Mouse (Mus musculus) limb, embryonic 15.5 days (tissue): ENCODE measurements around the gene Prr23a3. TPM values are rescaled to one million over a fixed set of nuclear protein-coding genes. Genes with fewer than 3 reads are reported as not detected.

Experiments
- ATAC-seq: fragments of 200-750 bp; cut with Nextera tagmentation; 2 replicates; pipeline ENCODE4 v1.8.0; 2017; ENCODE audit warnings: low read depth, moderate TSS enrichment; ENCODE audit not compliant: insufficient number of reproducible peaks, low FRiP score, low TSS enrichment
- H3K27ac ChIP-seq: fragments of 300-500 bp; sonication (generic); 2 replicates; pipeline ENCODE4 v1.5.1; 2015; ENCODE audit warnings: moderate library complexity, mild to moderate bottlenecking, inconsistent platforms
- H3K27me3 ChIP-seq: fragments of 300-500 bp; sonication (generic); 2 replicates; pipeline ENCODE4 v1.6.1; 2015; ENCODE audit warnings: inconsistent platforms
- H3K36me3 ChIP-seq: fragments of 300-500 bp; sonication (generic); 2 replicates; pipeline ENCODE4 v1.6.1; 2015; ENCODE audit warnings: inconsistent platforms
- H3K4me1 ChIP-seq: fragments of 300-500 bp; sonication (generic); 2 replicates; pipeline ENCODE4 v1.6.1; 2015; ENCODE audit warnings: inconsistent platforms
- H3K4me2 ChIP-seq: fragments of 300-500 bp; sonication (generic); 2 replicates; pipeline ENCODE4 v1.6.1; 2015; ENCODE audit warnings: mild to moderate bottlenecking, inconsistent platforms
- H3K4me3 ChIP-seq: fragments of 300-500 bp; sonication (generic); 2 replicates; pipeline ENCODE4 v1.5.1; 2015; ENCODE audit warnings: mild to moderate bottlenecking, inconsistent platforms
- H3K9ac ChIP-seq: fragments of 300-500 bp; sonication (generic); 2 replicates; pipeline ENCODE4 v1.6.1; 2015; ENCODE audit warnings: inconsistent platforms
- H3K9me3 ChIP-seq: fragments of 300-500 bp; sonication (generic); 2 replicates; pipeline ENCODE4 v1.6.1; 2016; ENCODE audit warnings: inconsistent platforms
- WGBS: fragments of 180-500 bp; shearing (Covaris S2); methylation state at CpG from one replicate; pipeline ENCODE4 v1.1.7; 2015; 5-methylcytosine and 5-hydroxymethylcytosine counted together
- polyA plus RNA-seq: library from polyadenylated mRNA; unstranded; fragments of >200 nt; fragmentation: Nextera tagmentation; extraction: Ambion mirVana; gene quantifications from 2 replicates; pipeline ENCODE4 v1.2.1, GENCODE M21; 2015

Gene Prr23a3
- polyA plus RNA-seq, 1 experiment from 2014 or later, result not detected

DNA sequence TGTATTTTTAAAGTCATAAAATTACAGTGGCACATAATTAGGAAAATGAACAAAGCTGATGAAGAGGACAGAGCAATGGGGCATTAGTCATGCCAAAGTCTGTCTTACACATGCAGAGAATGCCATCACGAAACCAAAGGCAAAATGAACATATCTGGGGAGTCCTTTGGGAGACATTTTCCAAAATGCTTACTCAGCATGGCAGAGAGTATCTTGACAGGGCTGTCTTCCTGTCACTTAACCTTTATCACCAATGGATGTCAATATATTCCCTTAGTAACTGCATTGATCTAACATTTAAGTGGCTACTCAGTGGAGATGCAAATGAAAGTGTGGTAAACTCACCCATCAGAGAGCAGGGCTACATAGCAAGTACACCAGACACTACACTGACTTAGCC is 36.9 kb downstream of the Prr23a3 start:
- no peaks in the 10 kb centered on the region for H3K9me3 ChIP-seq
- H3K9ac ChIP-seq, result no peak overlapping the region
- WGBS, result 78% methylated on average over 1 of the region's 1 CpGs
- H3K27me3 ChIP-seq, result no peaks in the 10 kb centered on the region
- no peaks in the 10 kb centered on the region for H3K4me1 ChIP-seq
- no peak overlapping the region for H3K4me3 ChIP-seq
- H3K4me2 ChIP-seq, result no peak overlapping the region
- no peaks in the 10 kb centered on the region for H3K36me3 ChIP-seq
- ATAC-seq, result no peak
- no peak overlapping the region for H3K27ac ChIP-seq

GRCm38 (mm10) chr9:98902819-98903218 is 38.3 kb downstream of the Prr23a3 start, which contains the start of gene 7420426K07Rik:
7420426K07Rik (plus strand) TSS chr9:98903119.
- Histone ChIP-seq H3K36me3 (no peaks in the 10 kb centered on the region), H3K9me3 (no peaks in the 10 kb centered on the region), H3K4me2 (no peak within 1 kb of the TSS), H3K27me3 (no peaks in the 10 kb centered on the region), H3K9ac (no peak within 1 kb of the TSS), H3K27ac (no peak within 1 kb of the TSS), H3K4me1 (no peaks in the 10 kb centered on the region), H3K4me3 (no peak within 1 kb of the TSS)
- no peak for ATAC-seq
- 89% methylated on average over 2 of the region's 2 CpGs for WGBS

Other genes starting within 250 kb of the Prr23a3 start
- gene Prr23a1, start 22.3 kb upstream of the Prr23a3 start, polyA plus RNA-seq, result not detected in 2 replicates
- gene Prr23a2, start 8.3 kb upstream of the Prr23a3 start, polyA plus RNA-seq, result not detected in 2 replicates
- gene 7420426K07Rik, start 38.4 kb downstream of the Prr23a3 start, polyA plus RNA-seq, result not detected in 2 replicates
- gene Foxl2, start 90.5 kb downstream of the Prr23a3 start, polyA plus RNA-seq, result 0.05 and 0.12 TPM in 2 replicates
- 33.0 and 34.0 TPM in 2 replicates for gene Faim, start 121.6 kb downstream of the Prr23a3 start, polyA plus RNA-seq
- not detected in 2 replicates for gene Gm1123, start 170.9 kb downstream of the Prr23a3 start, polyA plus RNA-seq